Mouse (Mus musculus): ENCODE measurements around the gene Kxd1.

- TF ChIP-seq POLR2A (IDR thresholded peaks at IDR 0.05; ENCODE audit: extremely low read depth, insufficient read depth, low read length) (no peak), CTCF (IDR thresholded peaks at IDR 0.05; ENCODE audit: extremely low read depth, insufficient read depth, low read length) (no peak)
Measured at GRCm38 (mm10) chr8:70517940-70518643, 9.7 kb downstream of the Kxd1 start.
